Mouse (Mus musculus) erythroblast, embryonic 14.5 days (primary cell): Measurements from ENCODE around the gene D630003M21Rik. TPM values are rescaled to one million over a fixed set of nuclear protein-coding genes. Genes with fewer than 3 reads are reported as not detected.

ENCODE experiments used
- H3K27me3 ChIP-seq: 2 replicates; pipeline ENCODE4 v1.6.1; 2012; ENCODE audit warnings: inconsistent platforms; ENCODE audit not compliant: control insufficient read depth
- H3K36me3 ChIP-seq: 2 replicates; pipeline ENCODE4 v1.6.1; 2012; ENCODE audit warnings: mild to moderate bottlenecking, inconsistent platforms; ENCODE audit not compliant: control insufficient read depth
- H3K4me1 ChIP-seq: 2 replicates; pipeline ENCODE4 v1.6.1; 2012; ENCODE audit warnings: inconsistent platforms; ENCODE audit not compliant: control insufficient read depth
- H3K4me3 ChIP-seq: replicated peaks from 2 replicates; pipeline ENCODE3; 2012; ENCODE audit warnings: moderate library complexity, mild to moderate bottlenecking, inconsistent platforms
- H3K9me3 ChIP-seq: 2 replicates; pipeline ENCODE4 v1.6.1; 2012; ENCODE audit warnings: low read length, inconsistent platforms, mixed read lengths; ENCODE audit not compliant: control insufficient read depth
- GATA1 ChIP-seq: IDR thresholded peaks from 2 replicates; pipeline ENCODE4 v1.6.1; 2012; ENCODE audit warnings: low read length, inconsistent platforms, mixed read lengths
- TAL1 ChIP-seq: IDR thresholded peaks from 3 replicates; pipeline ENCODE4 v1.6.1; 2012; ENCODE audit warnings: low read length, inconsistent platforms, mixed read lengths
- polyA plus RNA-seq: library from polyadenylated mRNA; stranded (reverse); fragments of >175 nt; gene quantifications from 2 replicates; pipeline ENCODE4 v1.2.3, GENCODE M21; 2012

Gene D630003M21Rik
- polyA plus RNA-seq, 1 experiment = 0.01 TPM

DNA sequence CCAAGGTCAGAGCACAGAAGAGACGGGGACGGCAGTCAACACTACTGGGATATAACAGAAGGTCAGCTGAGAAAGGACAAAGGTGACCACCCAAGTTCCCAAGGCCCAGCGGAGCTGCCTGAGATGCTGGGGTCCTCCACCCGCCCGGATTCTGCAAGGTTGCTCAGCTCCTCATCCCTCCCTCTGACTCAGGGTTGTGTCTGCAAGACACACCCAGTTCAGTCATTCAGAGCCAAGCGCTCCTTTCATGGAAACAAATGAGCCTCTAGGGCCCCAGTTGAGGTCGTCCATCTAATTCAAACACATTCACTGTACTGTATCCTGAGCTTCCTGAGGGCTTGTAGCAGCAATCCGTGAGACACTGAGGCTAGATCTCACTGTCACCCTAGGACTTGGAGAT lies 74.4 kb downstream of the D630003M21Rik start:
- no peaks in the 10 kb centered on the region for H3K27me3 ChIP-seq
- no peaks in the 10 kb centered on the region for H3K36me3 ChIP-seq
- TF ChIP-seq TAL1 (no peak), GATA1 (no peak)
- H3K4me3 ChIP-seq = peak overlapping the region; percentile 71
- H3K4me1 ChIP-seq = peaks cover 45% of the 10 kb centered on the region
- peaks cover 4% of the 10 kb centered on the region for H3K9me3 ChIP-seq

DNA sequence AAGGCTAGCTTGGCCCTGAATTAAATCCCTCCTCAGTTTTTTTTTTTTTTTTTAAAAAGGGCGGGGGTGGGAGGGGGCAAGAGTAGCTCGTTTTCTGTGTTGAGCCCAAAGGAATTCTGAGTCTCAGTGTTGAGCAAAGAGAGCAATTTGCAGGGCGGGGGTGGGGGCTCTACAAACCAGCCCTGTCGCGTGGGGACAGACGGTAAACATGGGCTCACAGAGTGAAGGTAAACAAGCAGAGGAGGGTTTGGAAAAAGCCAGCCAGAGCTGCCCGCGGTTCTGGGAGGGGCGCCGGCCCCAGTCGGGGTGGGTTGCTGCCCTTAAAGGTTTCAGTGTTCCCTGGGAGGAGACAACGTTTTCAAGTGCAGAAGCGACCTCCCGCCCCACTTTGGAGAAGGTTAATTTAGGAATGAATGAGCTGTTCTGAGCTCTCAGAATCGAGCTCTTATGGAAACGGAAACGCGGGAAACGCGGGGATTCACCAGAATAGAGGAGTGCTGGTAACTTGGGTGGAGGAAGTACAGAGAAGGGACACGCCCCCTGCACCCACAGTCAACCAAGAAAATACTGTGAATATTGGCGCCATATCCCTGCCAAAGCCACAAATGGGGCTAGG lies 75.2 kb downstream of the D630003M21Rik start:
- Histone ChIP-seq H3K4me3 (peak overlapping the region; percentile 71), H3K9me3 (peaks cover 4% of the 10 kb centered on the region), H3K27me3 (no peaks in the 10 kb centered on the region), H3K4me1 (peaks cover 44% of the 10 kb centered on the region), H3K36me3 (no peaks in the 10 kb centered on the region)
- TF ChIP-seq TAL1 = no peak
- TF ChIP-seq GATA1 = no peak

DNA sequence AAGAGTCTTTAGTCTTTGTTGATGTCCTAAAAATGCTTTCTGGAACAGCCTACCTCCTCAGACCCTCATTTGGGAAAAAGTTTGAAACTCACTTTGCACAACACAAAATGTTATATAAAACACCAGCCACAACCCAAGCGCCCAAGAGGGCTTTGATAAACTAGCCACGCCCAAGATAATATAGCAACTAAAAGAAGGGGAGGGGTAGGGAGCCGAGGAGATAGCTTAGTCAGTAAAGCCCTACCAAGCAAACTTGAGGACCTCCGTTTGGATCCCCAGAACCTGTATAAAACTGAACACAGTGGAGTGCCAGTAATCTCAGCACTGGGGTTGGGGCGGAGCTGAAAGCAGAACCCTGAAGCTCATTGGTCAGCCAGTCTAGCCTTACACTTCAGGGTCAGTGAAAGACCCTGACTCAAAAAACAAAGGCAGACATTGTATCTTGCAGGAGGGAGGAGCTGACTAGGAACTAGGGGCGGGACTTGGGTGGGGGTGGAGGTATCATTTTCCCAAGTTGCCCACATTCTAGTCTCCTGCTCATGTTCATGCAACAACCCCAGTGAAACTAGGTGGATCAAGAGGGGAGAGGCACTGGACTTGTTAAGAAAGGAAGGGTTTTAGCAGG lies 76.2 kb downstream of the D630003M21Rik start:
- Histone ChIP-seq H3K27me3 (no peaks in the 10 kb centered on the region), H3K9me3 (peaks cover 4% of the 10 kb centered on the region), H3K4me1 (peaks cover 50% of the 10 kb centered on the region), H3K4me3 (peak overlapping the region; percentile 71), H3K36me3 (no peaks in the 10 kb centered on the region)
- TF ChIP-seq GATA1 = no peak

DNA sequence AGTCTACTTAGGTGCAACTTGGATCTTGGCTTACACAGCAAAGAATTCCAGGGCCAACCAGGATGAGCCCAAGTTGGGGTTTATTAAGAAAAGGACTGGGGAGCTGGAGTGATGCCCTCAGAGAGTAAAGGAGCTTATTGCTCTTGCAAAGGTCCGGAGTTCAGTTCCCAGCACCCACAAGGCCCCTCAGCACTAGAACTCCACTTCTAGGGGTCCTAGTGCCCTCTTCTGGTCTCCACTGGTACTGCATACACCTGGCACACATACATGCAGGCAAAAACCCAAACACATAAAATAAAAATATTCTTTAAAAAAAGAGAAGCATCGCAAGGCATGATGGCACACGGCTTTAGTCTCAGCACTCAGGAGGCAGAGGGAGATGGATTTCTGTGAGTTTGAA lies 77.9 kb downstream of the D630003M21Rik start:
- Histone ChIP-seq H3K4me3 (no peak overlapping the region), H3K27me3 (no peaks in the 10 kb centered on the region), H3K9me3 (peaks cover 4% of the 10 kb centered on the region), H3K4me1 (peaks cover 64% of the 10 kb centered on the region), H3K36me3 (peaks cover under 1% of the 10 kb centered on the region)
- TF ChIP-seq TAL1 (no peak), GATA1 (no peak)

DNA sequence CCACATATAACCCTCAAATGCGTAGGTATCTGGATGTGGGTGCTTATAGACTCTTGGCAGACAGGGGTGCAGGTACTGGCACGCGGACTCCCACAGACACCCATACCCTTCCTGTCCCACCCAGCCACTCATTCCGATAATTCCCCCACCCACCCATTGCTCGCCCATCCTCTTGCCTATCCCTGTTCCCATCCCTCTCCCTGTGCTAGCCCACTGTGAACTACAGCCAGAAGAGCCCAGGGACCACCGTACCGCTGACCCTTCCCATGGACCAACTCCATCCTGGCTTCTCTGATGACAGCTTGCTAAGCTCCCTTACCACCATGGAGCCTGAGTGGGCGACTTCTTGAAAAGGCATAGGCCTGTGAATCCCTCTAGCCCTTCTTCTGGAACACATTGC lies 82.1 kb downstream of the D630003M21Rik start:
- Histone ChIP-seq H3K9me3 (peaks cover 4% of the 10 kb centered on the region), H3K36me3 (peaks cover 41% of the 10 kb centered on the region), H3K4me1 (peaks cover 73% of the 10 kb centered on the region), H3K27me3 (no peaks in the 10 kb centered on the region), H3K4me3 (no peak overlapping the region)
- TF ChIP-seq TAL1 = no peak
- TF ChIP-seq GATA1 = no peak

DNA sequence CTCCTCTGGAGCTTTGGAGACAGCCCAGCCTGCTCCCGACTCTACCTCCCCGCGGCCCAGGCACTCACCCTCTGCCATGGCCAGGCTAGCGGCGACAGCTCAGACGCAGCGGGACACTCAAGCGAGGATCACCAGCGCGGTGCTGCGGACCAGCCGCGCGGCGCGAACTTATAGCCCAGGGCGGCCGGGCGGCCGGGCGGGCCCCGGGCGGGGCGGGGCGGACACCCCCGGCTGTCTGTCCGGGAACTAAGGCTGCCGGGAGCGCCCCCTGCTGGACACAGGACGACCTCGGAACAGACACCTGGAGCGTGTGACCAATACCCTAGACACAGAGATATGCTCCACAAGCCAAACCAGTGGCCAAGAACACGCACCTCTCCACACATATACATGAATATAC lies 82.8 kb downstream of the D630003M21Rik start, which contains the start of gene Tgm2:
TSS of gene Tgm2 (minus strand) at position 214 of the 400 bp plus-strand sequence.
- Histone ChIP-seq H3K27me3 (no peaks in the 10 kb centered on the region), H3K4me1 (peaks cover 77% of the 10 kb centered on the region), H3K9me3 (peaks cover 4% of the 10 kb centered on the region), H3K4me3 (peak within 1 kb of the TSS; percentile 79), H3K36me3 (peaks cover 48% of the 10 kb centered on the region)
- TF ChIP-seq GATA1 (no peak), TAL1 (no peak)

DNA sequence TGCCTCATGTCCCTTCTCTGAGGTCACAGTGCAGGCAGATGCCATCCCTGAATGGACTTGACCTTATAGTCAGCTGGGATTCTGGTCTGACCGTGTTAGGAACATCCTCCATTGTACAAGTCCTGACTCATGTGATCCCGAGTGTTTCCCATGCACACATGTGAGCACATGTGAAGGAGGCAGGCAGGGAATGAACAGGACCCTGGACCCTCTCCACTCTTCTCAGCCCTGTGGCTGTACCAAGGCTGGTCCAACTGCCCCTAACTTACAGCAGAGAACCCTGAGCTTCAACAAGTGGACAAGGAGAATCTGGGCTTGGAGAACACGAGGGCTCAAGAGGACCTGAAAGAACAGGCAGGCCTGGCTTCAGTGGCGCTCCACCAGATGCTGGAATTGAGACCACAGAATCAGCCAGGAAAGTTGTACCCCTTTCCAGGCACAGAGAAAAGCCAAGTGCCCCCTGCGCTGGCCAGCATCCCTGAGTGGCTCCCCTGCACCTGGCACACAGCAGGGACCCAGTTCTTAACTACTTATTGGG lies 83.4 kb downstream of the D630003M21Rik start:
- peak overlapping the region; percentile 79 for H3K4me3 ChIP-seq
- no peak for TF ChIP-seq GATA1
- TF ChIP-seq TAL1 = no peak
- H3K36me3 ChIP-seq = peaks cover 55% of the 10 kb centered on the region
- H3K9me3 ChIP-seq = no peaks in the 10 kb centered on the region
- H3K27me3 ChIP-seq = no peaks in the 10 kb centered on the region
- peaks cover 83% of the 10 kb centered on the region for H3K4me1 ChIP-seq

DNA sequence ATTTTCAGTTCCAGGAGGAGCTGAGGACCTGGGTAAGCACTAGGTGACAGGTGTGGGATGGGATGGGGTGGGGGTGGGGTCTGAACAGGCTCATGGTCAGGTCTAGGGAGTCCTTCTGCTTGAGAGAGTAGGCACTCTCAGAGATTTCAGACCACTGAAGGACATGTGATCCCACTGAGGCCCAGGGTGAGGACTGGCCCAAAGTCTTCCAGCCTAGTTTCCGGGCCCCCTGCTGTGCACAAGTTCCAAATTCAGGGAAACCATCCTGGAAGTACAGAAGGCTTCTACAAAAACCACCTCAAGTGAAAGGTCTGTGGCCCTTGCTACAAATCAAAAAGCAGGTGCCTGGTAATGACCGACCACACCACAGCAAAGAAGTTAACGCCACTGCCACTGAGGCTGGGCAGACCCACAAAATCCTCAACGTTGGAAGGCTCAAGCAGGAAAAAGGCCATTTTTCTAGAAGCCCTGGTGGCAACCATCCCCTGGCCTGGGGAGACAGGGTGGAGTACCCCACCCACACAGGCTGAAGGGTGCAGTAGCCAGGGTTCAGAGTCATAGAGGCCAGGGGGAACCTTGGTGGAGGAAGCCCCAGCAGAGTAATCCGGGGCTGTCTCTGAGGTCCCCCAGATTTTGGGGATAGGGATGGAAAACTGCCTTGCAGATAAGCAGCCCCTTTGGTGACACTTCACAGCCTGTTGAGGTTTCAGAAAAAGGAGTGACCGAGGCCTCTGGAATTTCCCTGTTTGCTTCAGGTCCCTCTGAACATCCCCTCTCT lies 84.1 kb downstream of the D630003M21Rik start:
- Histone ChIP-seq H3K27me3 (no peaks in the 10 kb centered on the region), H3K4me3 (peak overlapping the region; percentile 79), H3K36me3 (peaks cover 61% of the 10 kb centered on the region), H3K9me3 (no peaks in the 10 kb centered on the region), H3K4me1 (peaks cover 88% of the 10 kb centered on the region)
- TF ChIP-seq TAL1 = no peak
- no peak for TF ChIP-seq GATA1

DNA sequence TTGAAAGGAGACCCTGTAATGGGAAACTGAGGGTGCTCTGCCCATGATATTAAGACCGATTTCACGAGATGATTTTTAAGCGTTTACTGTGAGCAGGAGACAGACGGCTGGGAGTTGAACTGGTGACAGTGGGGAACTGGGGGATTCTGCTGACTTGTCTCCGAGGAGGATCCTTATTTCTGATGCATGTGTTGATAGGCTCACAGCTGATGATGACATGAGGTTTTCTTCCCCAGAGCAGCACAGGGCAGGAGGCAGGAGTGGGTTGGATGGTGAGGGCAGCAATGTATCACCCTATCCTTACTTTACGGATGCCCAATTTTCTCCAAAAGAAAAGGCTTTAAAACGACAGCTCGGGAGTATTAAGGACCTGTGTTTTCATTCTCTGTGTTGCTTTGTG lies 84.8 kb downstream of the D630003M21Rik start:
- no peaks in the 10 kb centered on the region for H3K27me3 ChIP-seq
- TF ChIP-seq TAL1 = no peak
- TF ChIP-seq GATA1 = no peak
- H3K4me3 ChIP-seq = peak overlapping the region; percentile 79
- H3K36me3 ChIP-seq = peaks cover 68% of the 10 kb centered on the region
- peaks cover 90% of the 10 kb centered on the region for H3K4me1 ChIP-seq
- H3K9me3 ChIP-seq = no peaks in the 10 kb centered on the region
